Comparison of ENCODE assay signal across 19 mouse cellular contexts in genomic region chr19:16934664-16935063, GRCm38 (mm10).
"Had no signal": no experiment of that assay in that cellular context is flagged by ENCODE, and none has a peak within 500 bp of the region (broad histone marks: within the 10 kb centered on the region; RNA-seq: fewer than 3 reads in every experiment).

No protein-coding gene starts in this region.

- ATAC-seq: hindbrain, embryonic 16.5 days; hindbrain, postnatal 0 days; inflammation-experienced regulatory T-cells, adult 6 months; intestine, embryonic 15.5 days; intestine, embryonic 16.5 days; intestine, postnatal 0 days had no signal

- H3K27me3 ChIP-seq: heart, embryonic 13.5 days; heart, embryonic 15.5 days; hindbrain, embryonic 12.5 days; hindbrain, embryonic 13.5 days; hindbrain, embryonic 15.5 days; intestine, embryonic 15.5 days; kidney, embryonic 15.5 days had no signal

- H3K36me3 ChIP-seq: heart, embryonic 10.5 days; heart, embryonic 12.5 days; heart, embryonic 13.5 days; heart, embryonic 15.5 days; hindbrain, embryonic 10.5 days; hindbrain, embryonic 12.5 days; hindbrain, embryonic 13.5 days; hindbrain, embryonic 15.5 days; intestine, embryonic 15.5 days; kidney, embryonic 15.5 days had no signal

- H3K4me2 ChIP-seq: heart, embryonic 11.5 days; heart, embryonic 12.5 days; heart, embryonic 13.5 days; heart, embryonic 15.5 days; hindbrain, embryonic 12.5 days; hindbrain, embryonic 13.5 days; hindbrain, embryonic 14.5 days; hindbrain, embryonic 15.5 days; intestine, embryonic 15.5 days; kidney, embryonic 15.5 days had no signal

- H3K4me3 ChIP-seq: heart, embryonic 10.5 days; heart, embryonic 12.5 days; heart, embryonic 13.5 days; heart, embryonic 15.5 days; hindbrain, embryonic 10.5 days; hindbrain, embryonic 12.5 days; hindbrain, embryonic 13.5 days; hindbrain, embryonic 15.5 days; intestine, embryonic 15.5 days; kidney, embryonic 15.5 days; layer of hippocampus, adult 2 months; left cerebral cortex, adult 2 months had no signal
